Mouse (Mus musculus) megakaryocyte, embryonic 14.5 days (primary cell): ENCODE data around the gene Gm10190.

Experiments
- FLI1 ChIP-seq: IDR thresholded peaks from 2 replicates; pipeline ENCODE4 v1.6.1; 2012; ENCODE audit warnings: low read length, inconsistent platforms, mixed read lengths
- GATA1 ChIP-seq: IDR thresholded peaks from 3 replicates; pipeline ENCODE4 v1.6.1; 2012; ENCODE audit warnings: mixed read lengths, low read length, inconsistent platforms, borderline replicate concordance

GRCm38 (mm10) chr17:80398243-80398642 lies 24.9 kb upstream of the Gm10190 start:
- TF ChIP-seq FLI1 (no peak), GATA1 (no peak)
